Mouse (Mus musculus): Measurements from ENCODE around the gene Ubtd1.

DNA sequence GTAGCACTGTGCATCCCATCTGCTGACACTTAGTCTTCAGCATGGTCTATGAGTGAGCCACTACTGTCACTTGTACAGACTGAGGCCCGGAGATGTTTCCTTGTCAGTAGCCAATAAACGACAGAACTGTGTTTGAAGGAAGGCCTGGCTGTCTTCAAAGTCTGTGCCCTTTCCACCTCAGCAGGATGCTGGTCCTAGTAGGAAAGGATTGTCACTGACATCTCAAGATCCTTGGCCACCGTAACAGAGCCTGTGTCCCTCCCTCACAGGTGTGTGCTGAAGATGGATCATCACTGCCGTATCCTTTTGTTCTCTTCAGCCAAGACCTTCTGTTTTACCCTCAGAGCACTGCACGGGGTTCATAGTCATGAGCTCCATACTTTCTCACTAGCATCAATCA is 43.0 kb upstream of the Ubtd1 start:
- TF ChIP-seq CTCF (IDR thresholded peaks at IDR 0.05; ENCODE audit: borderline replicate concordance, insufficient read depth, low read length) (no peak), POLR2A (IDR thresholded peaks at IDR 0.05; ENCODE audit: low read depth, low read length) (no peak)

Measured in embryonic fibroblast, embryonic 13.5 days (primary cell).